Mouse (Mus musculus) natural killer cell, adult 2 months (primary cell): ENCODE data around the gene Myl6b.
"Not testable (repeated sequence)": the region's sequence is repeated elsewhere in the genome, so short reads cannot be mapped to it uniquely, and the experiment has no call there.

Experiments
- DNase-seq, 2 experiments: peaks; one replicate each; pipeline ENCODE4 v3.0.0; 2022; ENCODE audit warnings: low spot score in 2 of 2

Gene Myl6b

DNA sequence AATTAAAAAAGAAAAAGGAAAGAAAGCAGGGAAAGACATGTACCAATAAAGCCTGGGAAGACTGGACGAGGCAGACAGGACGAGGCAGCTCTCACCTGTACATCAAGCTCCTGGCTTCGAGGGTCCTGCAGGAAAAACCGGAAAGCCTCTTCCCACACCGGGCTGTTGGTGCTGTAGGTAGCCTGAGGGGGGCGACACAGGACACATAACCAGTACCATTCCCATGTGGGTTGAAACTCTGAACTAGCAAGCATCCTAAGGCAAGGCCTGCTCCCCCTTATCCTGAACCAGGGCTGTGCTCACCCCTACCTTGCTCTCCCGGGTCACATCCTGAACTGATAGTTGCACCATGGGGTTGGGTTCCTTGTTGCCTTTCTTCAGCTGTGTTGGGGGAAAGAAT, 20.3 kb upstream of the Myl6b start:
- DNase-seq, result peak in 1 of 2 experiments; percentile 41

DNA sequence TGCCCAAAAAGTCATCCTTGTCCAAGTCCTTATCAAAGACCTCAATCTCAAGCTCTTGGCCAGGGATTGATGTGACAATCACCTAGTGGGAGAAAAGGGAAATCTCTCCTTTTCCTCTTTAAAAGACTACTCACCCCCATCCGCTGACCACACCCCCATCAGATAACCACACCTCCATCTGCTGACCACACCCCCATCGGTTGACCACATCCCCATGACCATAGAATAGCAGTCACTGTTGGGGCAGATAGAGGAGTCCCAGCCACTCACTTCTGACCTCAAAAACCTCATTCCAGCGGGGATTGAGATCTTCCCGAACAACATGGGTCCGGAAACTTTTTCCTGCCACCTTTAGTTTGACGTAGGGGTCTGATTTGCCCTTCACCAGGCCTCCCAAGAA, 18.2 kb upstream of the Myl6b start:
- peak in 1 of 2 experiments; percentile 53 for DNase-seq

- DNase-seq, result no peak
These were observed 17.5 kb upstream of the Myl6b start for GRCm38 (mm10) chr10:128516029-128516428.

DNA sequence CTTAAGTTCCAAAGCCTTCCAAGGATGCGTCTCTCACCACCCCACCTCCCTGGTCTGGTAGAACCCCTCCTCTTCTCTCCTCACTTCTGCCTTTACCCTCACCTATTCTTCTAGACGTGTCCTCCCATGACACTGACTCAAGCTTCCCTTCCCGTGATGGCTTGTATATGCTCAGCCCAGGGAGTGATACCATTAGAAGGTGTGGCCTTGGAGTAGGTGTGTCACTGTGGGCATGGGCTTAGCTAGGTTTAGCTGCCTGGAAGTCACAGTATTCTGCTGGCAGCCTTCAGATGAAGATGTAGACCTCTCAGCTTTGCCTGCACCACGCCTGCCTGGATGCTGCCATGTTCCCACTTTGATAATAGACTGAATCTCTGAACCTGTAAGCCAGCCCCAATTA, 16.6 kb upstream of the Myl6b start:
- DNase-seq, result no peak

DNA sequence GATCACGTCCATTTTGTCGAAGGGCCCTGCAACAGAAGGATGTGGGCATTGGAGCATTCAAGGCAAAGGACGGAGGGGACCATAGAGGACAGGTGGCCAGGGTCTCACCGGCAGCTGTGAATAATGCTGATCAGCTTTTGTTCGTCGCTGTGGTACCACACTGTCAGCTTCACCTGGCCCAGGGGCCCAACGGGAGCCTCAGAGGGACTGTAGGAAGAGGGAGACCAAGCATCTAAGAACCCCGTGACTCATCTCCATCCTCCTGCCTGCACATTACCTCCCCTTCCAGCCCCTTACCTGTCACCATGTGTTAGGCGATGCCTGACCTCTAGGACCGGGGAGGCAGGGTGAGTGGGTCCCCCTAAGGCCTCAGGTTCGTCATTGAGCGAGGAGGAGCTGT, 13.3 kb upstream of the Myl6b start:
- no peak for DNase-seq

DNA sequence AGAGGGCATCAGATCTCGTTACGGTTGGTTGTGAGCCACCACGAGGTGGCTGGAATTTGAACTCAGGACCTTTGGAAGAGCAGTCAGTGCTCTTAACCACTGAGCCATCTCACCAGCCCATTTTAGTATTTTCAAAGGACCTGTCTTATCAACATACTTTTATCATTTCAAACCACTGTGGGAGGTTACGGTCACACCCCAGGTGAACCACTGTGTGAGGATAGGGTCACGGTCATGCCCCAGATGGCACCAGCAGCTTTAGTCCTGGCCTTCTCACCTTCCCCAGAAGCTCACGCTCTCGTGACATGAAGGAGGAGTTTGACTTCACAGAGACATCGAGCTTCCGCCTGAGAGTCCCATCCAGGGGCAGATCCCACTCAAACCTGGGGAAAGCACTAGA, 12.7 kb upstream of the Myl6b start:
- no peak for DNase-seq

GRCm38 (mm10) chr10:128510301-128510700, 11.8 kb upstream of the Myl6b start:
- no peak for DNase-seq

DNA sequence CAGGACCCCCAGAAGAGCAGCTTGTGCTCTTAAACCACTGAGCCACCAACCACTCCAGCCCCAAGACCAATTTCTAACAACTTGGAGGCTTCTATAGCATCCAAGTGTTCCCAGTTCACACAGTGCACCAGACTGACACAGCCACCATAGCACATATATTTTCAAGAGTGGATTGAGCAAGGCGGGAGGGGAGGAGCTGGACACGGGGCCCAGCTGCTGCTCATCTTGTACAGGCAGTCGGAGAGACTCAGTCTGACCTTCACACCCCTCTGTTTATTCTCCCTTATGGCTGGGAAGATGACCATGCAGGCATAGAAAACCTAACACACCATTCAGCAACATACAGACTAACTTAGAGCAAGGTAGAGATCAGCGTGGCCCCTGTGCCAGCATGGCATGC, 11.3 kb upstream of the Myl6b start:
- DNase-seq, result no peak

DNA sequence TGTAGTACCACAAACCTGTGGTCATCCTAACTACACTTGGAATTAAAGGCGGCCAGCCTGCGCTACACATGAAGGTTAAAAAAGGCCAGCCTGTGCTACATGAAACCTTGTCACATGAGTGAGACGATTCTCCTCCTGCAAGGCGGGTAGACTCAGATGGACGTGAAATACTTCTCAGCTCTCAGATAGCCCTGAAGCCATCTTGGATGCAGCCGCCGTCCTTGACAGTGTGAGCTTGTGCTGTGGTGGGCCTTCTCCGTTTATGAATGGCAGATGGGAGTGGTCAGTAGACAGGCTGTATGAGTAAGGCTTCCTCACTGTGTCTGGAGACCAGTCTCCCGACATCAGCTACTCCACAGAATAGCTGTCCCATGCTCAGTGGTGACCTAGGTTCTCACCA, 10.7 kb upstream of the Myl6b start:
- no peak for DNase-seq

- no peak for DNase-seq
These were observed 9.8 kb upstream of the Myl6b start for GRCm38 (mm10) chr10:128508260-128508659.

DNA sequence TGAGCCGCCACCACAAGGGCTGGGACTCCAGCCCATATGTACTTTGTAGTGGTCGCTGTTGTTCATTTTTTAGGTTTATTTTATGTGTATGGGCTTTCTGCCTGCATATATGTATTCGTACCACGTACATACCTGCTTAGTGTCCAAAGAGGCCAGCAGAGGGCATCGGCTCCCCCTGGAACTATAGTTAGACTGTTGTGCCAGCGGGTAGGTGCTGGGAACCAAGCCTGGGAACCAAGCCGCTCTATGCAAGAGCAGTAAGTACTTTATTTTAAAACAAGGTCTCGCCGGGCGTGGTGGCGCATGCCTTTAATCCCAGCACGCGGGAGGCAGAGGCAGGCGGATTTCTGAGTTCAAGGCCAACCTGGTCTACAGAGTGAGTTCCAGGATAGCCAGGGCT, 7.5 kb upstream of the Myl6b start:
- DNase-seq, result no peak

DNA sequence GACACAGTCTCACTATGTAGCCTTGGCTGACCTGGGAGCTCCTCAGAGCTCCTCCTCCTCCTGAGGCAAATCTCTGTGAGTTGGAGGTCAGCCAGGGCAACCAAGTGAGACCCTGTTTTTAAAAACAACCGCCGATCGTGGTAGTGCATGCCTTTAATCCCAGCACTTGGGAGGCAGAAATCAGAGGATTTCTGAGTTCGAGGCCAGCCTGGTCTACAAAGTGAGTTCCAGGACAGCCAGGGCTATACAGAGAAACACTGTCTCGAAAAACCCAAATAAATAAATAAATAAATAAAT, 6.8 kb upstream of the Myl6b start:
- not testable (repeated sequence) for DNase-seq

GRCm38 (mm10) chr10:128504641-128505370, 6.3 kb upstream of the Myl6b start:
- DNase-seq, result peak; percentile 72 to 78

GRCm38 (mm10) chr10:128504012-128504411, 5.5 kb upstream of the Myl6b start:
- DNase-seq, result peak in 1 of 2 experiments; percentile 30

GRCm38 (mm10) chr10:128503532-128503931, 5.0 kb upstream of the Myl6b start:
- DNase-seq, result peak in 1 of 2 experiments; percentile 12

- no peak for DNase-seq
These were observed 3.9 kb upstream of the Myl6b start for GRCm38 (mm10) chr10:128502341-128502740.

- peak; percentile 21 to 37 for DNase-seq
These were observed 709 bp upstream of the Myl6b start for GRCm38 (mm10) chr10:128499116-128499671.

DNA sequence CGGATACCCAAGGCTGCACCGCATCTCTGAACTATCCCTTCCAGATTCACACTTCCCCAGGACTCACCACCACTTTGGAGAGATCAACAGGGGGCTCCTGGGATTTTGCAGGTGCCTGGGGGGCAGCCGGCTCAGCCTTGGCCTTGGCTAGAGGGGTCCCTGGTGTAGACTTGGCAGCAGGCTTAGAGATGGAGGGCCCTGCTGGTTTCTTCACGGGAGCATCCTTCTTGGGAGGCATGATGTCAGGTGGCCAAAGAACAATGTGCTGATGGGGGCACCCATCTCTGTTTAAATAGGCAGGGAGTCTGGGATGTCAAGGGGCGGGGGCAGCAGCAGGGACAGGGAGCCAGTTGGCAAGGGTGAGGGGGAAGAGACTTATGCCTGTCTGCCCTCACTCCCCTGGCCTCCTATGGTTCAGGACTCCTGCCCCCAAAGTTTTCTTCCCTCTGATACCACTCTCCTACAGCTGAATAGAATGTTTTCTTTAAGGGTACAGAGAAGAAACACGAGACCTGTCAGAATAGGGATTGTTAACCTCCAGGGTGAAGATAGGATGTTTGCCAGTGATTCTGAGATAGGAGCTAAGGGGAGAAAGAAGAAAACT, 1.2 kb downstream of the Myl6b start:
- no peak for DNase-seq

DNA sequence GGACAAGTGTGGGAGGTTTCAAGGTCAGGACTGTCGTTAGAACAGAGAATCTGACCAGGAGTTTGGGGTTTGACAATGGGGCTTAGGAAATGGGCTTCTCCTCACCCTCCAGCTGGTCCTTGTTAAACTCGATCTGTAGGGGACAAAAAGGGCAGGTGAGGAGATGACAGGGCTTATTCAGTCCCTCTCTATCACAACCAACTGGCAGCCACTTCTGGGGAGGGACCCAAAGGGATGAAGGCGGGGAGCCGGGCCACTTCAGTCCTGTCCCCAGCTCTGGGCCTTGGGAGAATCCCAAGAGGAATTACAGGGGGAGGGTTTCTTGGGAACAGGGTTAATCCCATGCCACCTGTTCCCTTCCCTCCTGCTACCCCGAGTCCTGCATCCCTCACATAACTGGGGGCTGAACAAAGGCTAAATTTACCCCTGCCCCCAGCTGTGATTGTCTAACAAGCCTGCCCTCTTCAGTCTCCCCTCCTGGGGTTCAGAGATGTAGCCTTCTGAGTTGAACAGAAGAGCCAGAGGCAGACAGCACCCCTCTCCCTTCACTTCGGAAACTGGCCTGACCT, 1.9 kb downstream of the Myl6b start:
- no peak for DNase-seq

DNA sequence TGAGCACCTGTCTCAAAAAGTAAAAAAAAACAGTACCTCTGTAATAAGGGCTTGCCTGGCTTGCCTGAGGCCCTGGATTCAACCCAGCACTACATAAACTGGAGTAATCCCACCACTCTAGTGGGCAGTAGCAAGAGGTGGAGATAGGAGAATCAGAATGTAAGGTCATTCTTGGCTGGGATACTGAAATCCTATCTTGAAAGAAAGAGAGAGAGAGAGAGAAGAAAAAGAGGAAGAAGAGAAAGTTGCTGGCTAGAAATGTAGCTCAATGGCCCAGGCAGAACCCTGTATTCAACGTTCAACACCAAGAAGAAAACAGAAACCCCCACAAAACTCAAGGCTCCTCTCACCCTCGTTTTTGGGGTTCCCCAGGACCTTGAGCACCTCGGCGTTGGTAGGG, 2.6 kb downstream of the Myl6b start:
- DNase-seq, result no peak

DNA sequence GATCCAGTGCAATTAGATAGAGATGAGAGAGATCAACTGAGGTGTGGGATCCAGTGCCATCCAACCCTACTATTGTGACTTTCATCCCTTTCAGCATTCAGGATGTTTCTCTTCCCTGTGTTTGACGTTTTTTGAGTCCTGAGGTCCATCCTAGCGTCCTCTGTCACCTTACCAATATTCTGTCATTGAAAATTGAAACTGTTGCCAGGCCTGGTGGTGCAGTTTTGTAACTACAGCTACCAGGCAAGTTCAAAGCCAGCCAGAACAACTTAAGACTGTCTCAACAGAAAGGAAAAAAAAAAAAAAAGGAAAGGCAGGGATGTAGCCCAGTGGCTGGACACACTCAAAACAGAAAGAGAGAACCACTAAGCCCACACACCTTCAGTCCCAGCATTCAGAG, 3.2 kb downstream of the Myl6b start:
- peak in 1 of 2 experiments; percentile 31 for DNase-seq

DNA sequence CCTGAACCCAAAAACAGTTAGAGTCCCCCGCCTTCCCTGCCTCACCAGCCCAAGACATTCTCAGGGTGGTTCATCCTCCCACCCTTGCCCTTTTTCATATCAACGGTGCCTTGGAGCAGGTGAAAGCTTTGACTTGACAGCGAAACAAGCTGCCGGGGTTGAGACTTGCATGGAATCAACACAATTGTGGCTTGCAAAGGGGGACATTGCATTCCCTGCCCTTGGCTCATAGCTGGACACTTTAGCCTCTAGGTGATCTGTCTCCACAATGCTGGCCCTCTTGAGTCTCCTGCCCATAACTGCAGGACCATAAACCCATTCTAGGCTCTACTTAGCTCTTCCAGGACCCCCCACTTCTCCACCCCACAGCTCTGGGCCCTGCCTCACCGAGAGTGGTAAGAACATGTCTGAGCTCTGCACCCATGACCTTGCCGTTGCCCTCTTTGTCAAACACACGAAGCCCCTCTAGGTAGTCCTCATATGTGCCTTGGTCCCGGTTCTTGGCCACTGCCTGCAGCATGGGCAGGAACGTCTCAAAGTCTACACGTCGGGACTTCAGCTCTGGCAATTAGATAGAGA, 3.7 kb downstream of the Myl6b start:
- DNase-seq, result no peak
